9 mouse cellular contexts compared by ENCODE assay signal in genomic region chr6:136875670-136876069, GRCm38 (mm10). TPM values are rescaled to one million over a fixed set of nuclear protein-coding genes. Genes with fewer than 3 reads are reported as not detected.
DNase-seq lines count a peak whose midpoint lies in the region.
"Had no signal": no experiment of that assay in that cellular context is flagged by ENCODE, and none has a peak within 500 bp of the region (broad histone marks: within the 10 kb centered on the region; RNA-seq: fewer than 3 reads in every experiment).

Mgp (minus strand) TSS chr6:136875823.

- 36% methylated on average over 9 of the region's 9 CpGs for WGBS in heart, embryonic 10.5 days

- DNase-seq in layer of hippocampus, adult 8-10 months (ENCODE audit: low spot score in 2 of 2): peak in 1 of 2 experiments; percentile 32
- no peak for DNase-seq in layer of hippocampus, adult 11-12 months (ENCODE audit: low spot score)
- peak; percentile 22 for DNase-seq in embryo, embryonic 9.5 days (ENCODE audit: extremely low spot score)
- DNase-seq in heart, embryonic 10.5 days (ENCODE audit: low spot score): no peak
- no peak for DNase-seq in layer of hippocampus, postnatal 14 days (ENCODE audit: low spot score in 2 of 2)
- DNase-seq in lung, postnatal 4 days: peak; percentile 46 to 61
- DNase-seq in Muller cell, postnatal 12 days (ENCODE audit: inconsistent ontology term): no peak
- no peak for DNase-seq in spleen, postnatal 10 days (ENCODE audit: low spot score in 2 of 2)
- DNase-seq: liver, embryonic 13.5 days had no signal

- no peaks in the 10 kb centered on the region for H3K36me3 ChIP-seq in heart, embryonic 10.5 days
- H3K36me3 ChIP-seq: liver, embryonic 13.5 days had no signal

- H3K4me1 ChIP-seq in heart, embryonic 10.5 days: peaks cover 16% of the 10 kb centered on the region
- H3K4me1 ChIP-seq: liver, embryonic 13.5 days had no signal

- H3K9me3 ChIP-seq in heart, embryonic 10.5 days: no peaks in the 10 kb centered on the region
- H3K9me3 ChIP-seq: liver, embryonic 13.5 days had no signal

- peak within 1 kb of the TSS; percentile 70 for H3K27ac ChIP-seq in heart, embryonic 10.5 days
- H3K27ac ChIP-seq: liver, embryonic 13.5 days had no signal

- H3K27me3 ChIP-seq in heart, embryonic 10.5 days (ENCODE audit: insufficient read depth, poor library complexity, severe bottlenecking): no peaks in the 10 kb centered on the region
- H3K27me3 ChIP-seq: liver, embryonic 13.5 days had no signal

- peak within 1 kb of the TSS; percentile 16; the same call in 1 of the 2 replicates for H3K4me3 ChIP-seq in heart, embryonic 10.5 days
- H3K4me3 ChIP-seq: liver, embryonic 13.5 days had no signal

RNA-seq across cellular contexts. Expression of gene Mgp, which starts in this region (rescaled TPM):
- 10 to 100 TPM; 34.6 to 42.2 (median 40.3) TPM for total RNA-seq in layer of hippocampus, adult 8-10 months (2022)
- polyA plus RNA-seq in heart, embryonic 10.5 days (2016; fragmentation: Nextera tagmentation; extraction: Ambion mirVana): 10.7 and 12.2 TPM in 2 replicates
- total RNA-seq in layer of hippocampus, postnatal 14 days (2021): 10 to 100 TPM; 23.2 to 39.5 TPM

Comparison
In these comparisons a context has a peak if more than half of its experiments do, and no peak if none do; other contexts are left out.
1. DNase-seq: peak in embryo, embryonic 9.5 days (single experiment) and lung, postnatal 4 days (2 of 2); none in layer of hippocampus, adult 11-12 months (single experiment), heart, embryonic 10.5 days (single experiment), layer of hippocampus, postnatal 14 days (0 of 2), Muller cell, postnatal 12 days (single experiment) and spleen, postnatal 10 days (0 of 2).